Mouse (Mus musculus) left cerebral cortex, postnatal 25 days (tissue): ENCODE measurements around the gene Stx18. TPM values are rescaled to one million over a fixed set of nuclear protein-coding genes. Genes with fewer than 3 reads are reported as not detected.

Experiments used
- DNase-seq, 2 experiments: peaks; one replicate each; pipeline ENCODE4 v3.0.0; 2022; ENCODE audit warnings: low spot score in 2 of 2, mixed read lengths in 1 of 2
- intact Hi-C: fragments of 180-260 bp; cut with DNase I; formaldehyde crosslinking; loops from one replicate; pipeline ENCODE4 v1.15.1; 2025
- total RNA-seq, 2 experiments: library from RNA; stranded (reverse); gene quantifications; 2 replicates each; pipeline ENCODE4 v1.2.3; 2021

Stx18 gene
- total RNA-seq, 2 experiments from 2014 or later: 36.4 to 41.1 TPM

GRCm38 (mm10) chr5:38066606-38067005, 28.1 kb downstream of the Stx18 start:
- no peak for DNase-seq

GRCm38 (mm10) chr5:38076326-38076725, 37.8 kb downstream of the Stx18 start:
- intact Hi-C loops: no loop called here
- no peak for DNase-seq

More at GRCm38 (mm10) chr5:38066606-38067005, 28.1 kb downstream of the Stx18 start:
- intact Hi-C loops: no loop called here

- DNase-seq: no peak
- intact Hi-C loops: no loop called here
Observed at GRCm38 (mm10) chr5:38078575-38078974, 40.0 kb downstream of the Stx18 start.

- intact Hi-C loops: loop anchor here (10.0 kb wide), 1 partner anchor 256 kb away; the partner anchor contains the start of gene Msx1
- DNase-seq: no peak
Observed at GRCm38 (mm10) chr5:38080472-38080871, 41.9 kb downstream of the Stx18 start.

GRCm38 (mm10) chr5:38082589-38082988, 44.0 kb downstream of the Stx18 start:
- no peak for DNase-seq
- intact Hi-C loops: loop anchor here (10.0 kb wide), 1 partner anchor 258 kb away; the partner anchor contains the start of gene Msx1

- DNase-seq: no peak
- intact Hi-C loops: loop anchor here (10.0 kb wide), 1 partner anchor 259 kb away; the partner anchor contains the start of gene Msx1
Observed at GRCm38 (mm10) chr5:38083362-38083761, 44.8 kb downstream of the Stx18 start.

GRCm38 (mm10) chr5:38084616-38085015, 46.1 kb downstream of the Stx18 start:
- no peak for DNase-seq

GRCm38 (mm10) chr5:38085561-38086392, 47.2 kb downstream of the Stx18 start:
- intact Hi-C loops: loop anchor here (1.0 to 10.0 kb wide), 3 partner anchors 37 to 261 kb away; partner anchors contain the start of gene Msx1
- DNase-seq: peak; percentile 50 to 65

More at GRCm38 (mm10) chr5:38084616-38085015, 46.1 kb downstream of the Stx18 start:
- intact Hi-C loops: loop anchor here (1.0 to 10.0 kb wide), 3 partner anchors 36 to 260 kb away; partner anchors contain the start of gene Msx1

- intact Hi-C loops: loop anchor here (5.0 to 10.0 kb wide), 2 partner anchors 323 to 795 kb away; no protein-coding TSS in a partner anchor
- DNase-seq: no peak
Observed at GRCm38 (mm10) chr5:38090111-38090510, 51.6 kb downstream of the Stx18 start.

- no peak for DNase-seq
- intact Hi-C loops: loop anchor here (5.0 to 10.0 kb wide), 2 partner anchors 323 to 796 kb away; no protein-coding TSS in a partner anchor
Observed at GRCm38 (mm10) chr5:38090581-38090980, 52.0 kb downstream of the Stx18 start.

GRCm38 (mm10) chr5:38091046-38091965, 52.8 kb downstream of the Stx18 start:
- intact Hi-C loops: loop anchor here (5.0 to 10.0 kb wide), 2 partner anchors 324 to 797 kb away; no protein-coding TSS in a partner anchor
- peak; percentile 54 to 69 for DNase-seq

- DNase-seq: no peak
- intact Hi-C loops: loop anchor here (5.0 to 10.0 kb wide), 2 partner anchors 325 to 797 kb away; no protein-coding TSS in a partner anchor
Observed at GRCm38 (mm10) chr5:38091966-38092304, 53.4 kb downstream of the Stx18 start.

- intact Hi-C loops: loop anchor here (5.0 to 10.0 kb wide), 2 partner anchors 327 to 800 kb away; no protein-coding TSS in a partner anchor
Observed at GRCm38 (mm10) chr5:38094331-38094730, 55.8 kb downstream of the Stx18 start.

GRCm38 (mm10) chr5:38097501-38098093, 59.1 kb downstream of the Stx18 start:
- intact Hi-C loops: loop anchor here (1.0 to 10.0 kb wide), 2 partner anchors 100 to 803 kb away; no protein-coding TSS in a partner anchor
- peak in 1 of 2 experiments; percentile 41 for DNase-seq

More at GRCm38 (mm10) chr5:38094331-38094730, 55.8 kb downstream of the Stx18 start:
- DNase-seq: no peak

GRCm38 (mm10) chr5:38099139-38099676, 60.7 kb downstream of the Stx18 start:
- intact Hi-C loops: loop anchor here (10.0 kb wide), 1 partner anchor 804 kb away; no protein-coding TSS in a partner anchor
- DNase-seq: no peak

GRCm38 (mm10) chr5:38102945-38103344, 64.4 kb downstream of the Stx18 start:
- intact Hi-C loops: no loop called here
- no peak for DNase-seq

- intact Hi-C loops: no loop called here
- no peak for DNase-seq
Observed at GRCm38 (mm10) chr5:38106080-38106697, 67.6 kb downstream of the Stx18 start.

GRCm38 (mm10) chr5:38106807-38107206, 68.3 kb downstream of the Stx18 start:
- intact Hi-C loops: no loop called here
- DNase-seq: no peak
